Mouse (Mus musculus): ENCODE results near the gene Arcn1.

Gene Arcn1

GRCm38 (mm10) chr9:44745371-44745770 is 22.3 kb downstream of the Arcn1 start:
- no peak for DNase-seq (ENCODE audit: low read depth, low spot score)

GRCm38 (mm10) chr9:44740663-44741192 is 26.9 kb downstream of the Arcn1 start:
- no peak for DNase-seq (ENCODE audit: low read depth, low spot score)

GRCm38 (mm10) chr9:44737240-44737949 is 30.2 kb downstream of the Arcn1 start:
- DNase-seq (ENCODE audit: low read depth, low spot score): no peak

- no peak for DNase-seq (ENCODE audit: low read depth, low spot score)
Observed at GRCm38 (mm10) chr9:44736301-44736700, 31.3 kb downstream of the Arcn1 start.

- no peak for DNase-seq (ENCODE audit: low read depth, low spot score)
Observed at GRCm38 (mm10) chr9:44735886-44736285, 31.8 kb downstream of the Arcn1 start.

GRCm38 (mm10) chr9:44734524-44735494 is 32.8 kb downstream of the Arcn1 start, which contains the start of gene Phldb1:
TSS of gene Phldb1 (minus strand) at chr9:44735198.
- peak; percentile 81 for DNase-seq (ENCODE audit: low read depth, low spot score)

GRCm38 (mm10) chr9:44733671-44734523 is 33.7 kb downstream of the Arcn1 start:
- peak; percentile 68 for DNase-seq (ENCODE audit: low read depth, low spot score)

GRCm38 (mm10) chr9:44732921-44733530 is 34.6 kb downstream of the Arcn1 start:
- DNase-seq (ENCODE audit: low read depth, low spot score): no peak

GRCm38 (mm10) chr9:44732130-44732549 is 35.5 kb downstream of the Arcn1 start:
- peak; percentile 51 for DNase-seq (ENCODE audit: low read depth, low spot score)

GRCm38 (mm10) chr9:44727441-44727840 is 40.2 kb downstream of the Arcn1 start:
- DNase-seq (ENCODE audit: low read depth, low spot score): no peak

- no peak for DNase-seq (ENCODE audit: low read depth, low spot score)
Observed at GRCm38 (mm10) chr9:44726431-44727146, 41.1 kb downstream of the Arcn1 start.

GRCm38 (mm10) chr9:44724665-44725064 is 43.0 kb downstream of the Arcn1 start:
- DNase-seq (ENCODE audit: low read depth, low spot score): no peak

- DNase-seq (ENCODE audit: low read depth, low spot score): no peak
Observed at GRCm38 (mm10) chr9:44724223-44724622, 43.4 kb downstream of the Arcn1 start.

GRCm38 (mm10) chr9:44723521-44724041 is 44.1 kb downstream of the Arcn1 start:
- DNase-seq (ENCODE audit: low read depth, low spot score): peak; percentile 56

- no peak for DNase-seq (ENCODE audit: low read depth, low spot score)
Observed at GRCm38 (mm10) chr9:44723008-44723407, 44.6 kb downstream of the Arcn1 start.

GRCm38 (mm10) chr9:44722575-44722974 is 45.1 kb downstream of the Arcn1 start:
- no peak for DNase-seq (ENCODE audit: low read depth, low spot score)

GRCm38 (mm10) chr9:44721877-44722186 is 45.8 kb downstream of the Arcn1 start:
- DNase-seq (ENCODE audit: low read depth, low spot score): no peak

GRCm38 (mm10) chr9:44721154-44721876 is 46.3 kb downstream of the Arcn1 start:
- peak; percentile 78 for DNase-seq (ENCODE audit: low read depth, low spot score)

All from CD4-positive helper T cell, adult 2 months (primary cell).